Mouse (Mus musculus) lung, postnatal 0 days (tissue): ENCODE data around the gene Efcab11.

ENCODE experiments used
- CTCF ChIP-seq: IDR thresholded peaks from 2 replicates; pipeline ENCODE4 v1.5.1; 2016; ENCODE audit warnings: antibody characterized with exemption, mild to moderate bottlenecking
- EP300 ChIP-seq: IDR thresholded peaks from 2 replicates; pipeline ENCODE4 v1.6.1; 2016; ENCODE audit warnings: antibody characterized with exemption, mild to moderate bottlenecking, control low read depth

DNA sequence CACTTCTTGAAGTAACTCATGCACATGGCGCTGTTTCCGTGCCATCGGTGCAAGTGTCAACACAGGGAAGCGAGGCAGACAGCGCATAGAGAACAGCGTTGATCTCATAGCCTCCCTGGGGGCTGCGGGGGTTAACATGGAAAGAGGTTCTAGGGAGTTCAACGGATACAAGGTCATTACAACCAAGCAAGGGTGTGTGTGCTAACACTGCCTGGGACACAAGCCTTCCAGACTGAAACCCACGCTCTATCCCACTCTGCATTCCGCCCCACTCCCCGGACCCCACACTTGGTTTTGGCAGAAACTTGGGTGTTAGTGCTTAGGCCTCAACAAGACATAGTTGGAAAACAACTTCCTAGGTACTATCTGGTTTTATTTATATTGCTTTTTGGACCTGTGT is 116.5 kb downstream of the Efcab11 start:
- no peak for TF ChIP-seq CTCF
- TF ChIP-seq EP300, result no peak
